Mouse (Mus musculus): Measurements from ENCODE around the gene Cpa2. TPM values are rescaled to one million over a fixed set of nuclear protein-coding genes. Genes with fewer than 3 reads are reported as not detected.

Gene Cpa2
- polyA plus RNA-seq, 1 experiment from 2014 or later, result 8.3 TPM

DNA sequence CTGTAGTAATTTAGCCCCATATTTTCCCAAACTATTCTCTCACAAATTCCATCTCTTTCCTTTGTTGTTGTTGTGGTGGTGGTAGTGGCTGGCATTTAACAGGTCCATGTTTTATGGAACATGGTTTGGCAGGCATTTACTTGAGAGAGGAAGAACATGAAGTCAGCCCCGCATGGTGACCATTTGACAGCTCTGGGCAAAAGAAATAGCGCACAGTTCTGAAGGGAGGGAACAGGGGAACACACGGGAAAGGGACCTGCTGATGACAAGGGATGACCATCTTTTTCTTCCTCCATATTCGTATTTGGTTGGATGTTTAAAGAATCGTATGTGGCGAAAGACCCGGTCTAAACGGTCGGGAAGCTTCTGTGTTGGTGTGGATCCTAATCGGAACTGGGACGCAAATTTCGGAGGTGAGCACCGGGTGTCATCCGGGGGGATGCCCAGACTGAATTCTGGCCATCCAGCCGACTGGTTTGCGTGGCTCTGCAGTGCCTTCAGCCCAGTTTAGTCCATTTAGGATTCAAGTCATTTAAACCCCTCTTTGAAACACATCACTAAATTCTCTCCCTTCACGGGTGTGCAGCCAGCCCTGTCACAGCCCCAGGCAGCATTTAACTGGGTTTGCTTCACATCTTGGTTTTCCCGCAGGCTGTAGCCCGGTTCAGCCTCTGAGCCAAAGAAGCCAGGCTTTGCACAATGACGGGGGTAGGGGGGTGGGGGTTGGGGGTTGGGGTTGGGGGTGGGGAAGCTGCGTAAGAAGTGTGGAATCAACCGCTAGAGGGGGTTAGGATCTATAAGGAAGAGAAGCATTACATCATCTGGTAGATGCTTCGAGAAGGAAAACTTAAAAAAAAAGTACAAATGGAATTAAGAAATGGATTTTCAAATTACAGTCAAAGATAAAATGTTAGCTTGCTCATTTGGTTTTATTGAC lies 10.5 kb downstream of the Cpa2 start:
- no peaks in the 10 kb centered on the region for H3K27me3 ChIP-seq (ENCODE audit: control insufficient read depth, insufficient read depth, low read length)
- ATAC-seq (replicated peaks; ENCODE audit: insufficient number of reproducible peaks, low FRiP score, low TSS enrichment), result no peak; the same call in 1 of the 2 replicates
- H3K4me2 ChIP-seq, result peak overlapping the region; percentile 46
- no peak overlapping the region for H3K4me3 ChIP-seq (ENCODE audit: low read depth, low read length)
- no peaks in the 10 kb centered on the region for H3K36me3 ChIP-seq (ENCODE audit: control insufficient read depth, insufficient read depth, low read length)
- peaks cover 16% of the 10 kb centered on the region for H3K4me1 ChIP-seq (ENCODE audit: control insufficient read depth, insufficient read depth, low read length)
- H3K9me3 ChIP-seq (replicated peaks; ENCODE audit: control insufficient read depth, low read length), result no peaks in the 10 kb centered on the region
- WGBS (ENCODE audit: insufficient replicate concordance), result 32% methylated on average over 23 of the region's 23 CpGs
- 0 out of 2 replicates have a peak overlapping the region, but pooled peaks have one; percentile 15 for H3K27ac ChIP-seq (ENCODE audit: low read depth, low read length)
- peak overlapping the region; percentile 22; the same call in 1 of the 2 replicates for H3K9ac ChIP-seq (ENCODE audit: low read depth, low read length)

GRCm38 (mm10) chr6:30552628-30553027 lies 11.2 kb downstream of the Cpa2 start:
- no peak overlapping the region for H3K4me3 ChIP-seq (ENCODE audit: low read depth, low read length)
- H3K27ac ChIP-seq (ENCODE audit: low read depth, low read length), result no peak overlapping the region
- no peaks in the 10 kb centered on the region for H3K9me3 ChIP-seq (replicated peaks; ENCODE audit: control insufficient read depth, low read length)
- H3K4me2 ChIP-seq, result no peak overlapping the region
- 59% methylated on average over 6 of the region's 6 CpGs for WGBS (ENCODE audit: insufficient replicate concordance)
- ATAC-seq (replicated peaks; ENCODE audit: insufficient number of reproducible peaks, low FRiP score, low TSS enrichment), result no peak
- no peak overlapping the region for H3K9ac ChIP-seq (ENCODE audit: low read depth, low read length)
- H3K36me3 ChIP-seq (ENCODE audit: control insufficient read depth, insufficient read depth, low read length), result no peaks in the 10 kb centered on the region
- H3K4me1 ChIP-seq (ENCODE audit: control insufficient read depth, insufficient read depth, low read length), result peaks cover 13% of the 10 kb centered on the region
- H3K27me3 ChIP-seq (ENCODE audit: control insufficient read depth, insufficient read depth, low read length), result no peaks in the 10 kb centered on the region

DNA sequence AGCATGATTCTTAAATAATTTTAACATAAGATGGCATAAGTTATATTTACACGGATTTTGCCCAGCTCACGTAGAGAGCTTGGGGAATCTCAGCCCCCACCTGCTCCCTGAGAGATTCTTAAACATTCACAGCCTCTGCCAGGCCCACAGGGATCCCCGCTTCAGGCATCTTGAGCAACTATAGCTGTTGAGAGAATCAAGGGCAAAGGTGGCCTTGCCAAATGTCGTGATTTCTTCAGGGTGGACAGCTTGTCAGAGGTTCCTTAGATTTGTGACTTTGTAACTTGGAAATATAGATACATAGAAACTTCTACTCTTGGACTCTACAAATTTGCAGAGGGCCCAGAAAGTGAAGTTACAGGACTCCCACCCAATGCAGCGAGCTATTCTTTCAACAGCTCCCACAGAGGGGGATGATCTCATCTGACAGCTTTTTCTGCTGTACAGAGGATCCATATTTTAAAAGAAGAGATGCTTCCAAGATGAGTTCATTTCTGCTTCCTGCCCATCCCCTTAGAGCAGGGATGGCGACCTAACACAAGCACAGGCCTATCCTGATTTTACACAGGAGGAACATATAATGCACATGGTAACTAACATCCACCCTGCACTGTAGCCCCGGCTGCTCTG lies 12.1 kb downstream of the Cpa2 start:
- Histone ChIP-seq H3K4me1 (ENCODE audit: control insufficient read depth, insufficient read depth, low read length) (peaks cover 7% of the 10 kb centered on the region), H3K4me3 (ENCODE audit: low read depth, low read length) (no peak overlapping the region), H3K27ac (ENCODE audit: low read depth, low read length) (no peak overlapping the region), H3K9ac (ENCODE audit: low read depth, low read length) (no peak overlapping the region), H3K36me3 (ENCODE audit: control insufficient read depth, insufficient read depth, low read length) (no peaks in the 10 kb centered on the region), H3K9me3 (replicated peaks; ENCODE audit: control insufficient read depth, low read length) (no peaks in the 10 kb centered on the region), H3K4me2 (no peak overlapping the region), H3K27me3 (ENCODE audit: control insufficient read depth, insufficient read depth, low read length) (no peaks in the 10 kb centered on the region)
- no peak for ATAC-seq (replicated peaks; ENCODE audit: insufficient number of reproducible peaks, low FRiP score, low TSS enrichment)
- 74% methylated on average over 7 of the region's 7 CpGs for WGBS (ENCODE audit: insufficient replicate concordance)

DNA sequence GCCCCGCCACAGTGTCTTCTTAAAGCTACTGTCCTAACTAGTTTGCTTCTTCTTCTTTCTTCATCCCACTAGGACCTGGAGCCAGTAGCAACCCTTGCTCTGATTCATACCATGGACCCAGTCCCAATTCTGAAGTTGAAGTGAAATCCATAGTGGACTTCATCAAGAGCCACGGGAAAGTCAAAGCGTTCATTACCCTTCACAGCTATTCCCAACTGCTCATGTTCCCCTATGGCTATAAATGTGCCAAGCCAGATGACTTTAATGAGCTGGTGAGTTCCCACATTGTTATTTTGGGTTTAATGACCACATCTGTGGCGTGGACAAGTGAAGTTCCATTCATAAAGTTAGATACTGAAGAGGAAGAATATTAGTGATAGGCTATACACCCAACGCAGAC lies 12.7 kb downstream of the Cpa2 start:
- Histone ChIP-seq H3K4me1 (ENCODE audit: control insufficient read depth, insufficient read depth, low read length) (peaks cover 6% of the 10 kb centered on the region), H3K36me3 (ENCODE audit: control insufficient read depth, insufficient read depth, low read length) (no peaks in the 10 kb centered on the region), H3K9me3 (replicated peaks; ENCODE audit: control insufficient read depth, low read length) (no peaks in the 10 kb centered on the region), H3K4me2 (no peak overlapping the region), H3K27ac (ENCODE audit: low read depth, low read length) (no peak overlapping the region), H3K9ac (ENCODE audit: low read depth, low read length) (no peak overlapping the region), H3K27me3 (ENCODE audit: control insufficient read depth, insufficient read depth, low read length) (no peaks in the 10 kb centered on the region), H3K4me3 (ENCODE audit: low read depth, low read length) (no peak overlapping the region)
- WGBS (ENCODE audit: insufficient replicate concordance), result 88% methylated on average over 5 of the region's 5 CpGs
- no peak for ATAC-seq (replicated peaks; ENCODE audit: insufficient number of reproducible peaks, low FRiP score, low TSS enrichment)

- H3K4me2 ChIP-seq, result no peak overlapping the region
- H3K27me3 ChIP-seq (ENCODE audit: control insufficient read depth, insufficient read depth, low read length), result no peaks in the 10 kb centered on the region
- no peak overlapping the region for H3K9ac ChIP-seq (ENCODE audit: low read depth, low read length)
- 90% methylated on average over 5 of the region's 5 CpGs for WGBS (ENCODE audit: insufficient replicate concordance)
- H3K4me3 ChIP-seq (ENCODE audit: low read depth, low read length), result no peak overlapping the region
- peaks cover 3% of the 10 kb centered on the region for H3K4me1 ChIP-seq (ENCODE audit: control insufficient read depth, insufficient read depth, low read length)
- H3K36me3 ChIP-seq (ENCODE audit: control insufficient read depth, insufficient read depth, low read length), result no peaks in the 10 kb centered on the region
- H3K9me3 ChIP-seq (replicated peaks; ENCODE audit: control insufficient read depth, low read length), result no peaks in the 10 kb centered on the region
- ATAC-seq (replicated peaks; ENCODE audit: insufficient number of reproducible peaks, low FRiP score, low TSS enrichment), result no peak
- no peak overlapping the region for H3K27ac ChIP-seq (ENCODE audit: low read depth, low read length)
Measured at GRCm38 (mm10) chr6:30554621-30555170, 13.3 kb downstream of the Cpa2 start.

DNA sequence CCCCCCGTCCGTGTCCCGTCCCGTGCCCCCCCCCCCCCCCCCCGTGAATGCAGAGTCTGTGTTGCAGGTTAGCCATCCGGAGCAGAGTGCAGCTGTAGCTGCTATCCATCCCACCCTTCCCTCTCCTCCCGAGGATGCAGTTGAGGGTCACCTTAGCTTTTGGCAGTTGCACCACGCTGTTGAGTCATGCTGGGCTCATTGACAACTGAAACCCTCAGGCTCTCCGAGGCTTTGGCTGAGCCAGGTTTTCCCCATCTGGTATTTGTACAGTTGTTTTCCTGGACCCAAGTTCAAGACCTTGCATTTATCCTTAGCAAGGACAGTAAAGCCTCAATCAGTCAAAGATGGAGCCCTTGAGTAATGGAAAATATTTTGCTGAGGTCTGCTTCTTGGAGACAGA lies 14.7 kb downstream of the Cpa2 start:
- Histone ChIP-seq H3K27ac (ENCODE audit: low read depth, low read length) (no peak overlapping the region), H3K9ac (ENCODE audit: low read depth, low read length) (no peak overlapping the region), H3K9me3 (replicated peaks; ENCODE audit: control insufficient read depth, low read length) (no peaks in the 10 kb centered on the region), H3K4me1 (ENCODE audit: control insufficient read depth, insufficient read depth, low read length) (peaks cover 3% of the 10 kb centered on the region), H3K27me3 (ENCODE audit: control insufficient read depth, insufficient read depth, low read length) (no peaks in the 10 kb centered on the region), H3K36me3 (ENCODE audit: control insufficient read depth, insufficient read depth, low read length) (no peaks in the 10 kb centered on the region), H3K4me2 (no peak overlapping the region), H3K4me3 (ENCODE audit: low read depth, low read length) (no peak overlapping the region)
- no peak for ATAC-seq (replicated peaks; ENCODE audit: insufficient number of reproducible peaks, low FRiP score, low TSS enrichment)
- WGBS (ENCODE audit: insufficient replicate concordance), result 14% methylated on average over 4 of the region's 9 CpGs

GRCm38 (mm10) chr6:30559726-30560125 lies 18.3 kb downstream of the Cpa2 start:
- Histone ChIP-seq H3K4me3 (ENCODE audit: low read depth, low read length) (no peak overlapping the region), H3K4me2 (no peak overlapping the region), H3K36me3 (ENCODE audit: control insufficient read depth, insufficient read depth, low read length) (0 out of 2 replicates have a peak, but pooled peaks cover 2% of the 10 kb centered on the region), H3K9ac (ENCODE audit: low read depth, low read length) (no peak overlapping the region), H3K9me3 (replicated peaks; ENCODE audit: control insufficient read depth, low read length) (no peaks in the 10 kb centered on the region), H3K27ac (ENCODE audit: low read depth, low read length) (no peak overlapping the region), H3K4me1 (ENCODE audit: control insufficient read depth, insufficient read depth, low read length) (no peaks in the 10 kb centered on the region), H3K27me3 (ENCODE audit: control insufficient read depth, insufficient read depth, low read length) (no peaks in the 10 kb centered on the region)
- ATAC-seq (replicated peaks; ENCODE audit: insufficient number of reproducible peaks, low FRiP score, low TSS enrichment), result no peak
- WGBS (ENCODE audit: insufficient replicate concordance), result 43% methylated on average over 1 of the region's 1 CpGs

GRCm38 (mm10) chr6:30562132-30562531 lies 20.8 kb downstream of the Cpa2 start:
- no peaks in the 10 kb centered on the region for H3K4me1 ChIP-seq (ENCODE audit: control insufficient read depth, insufficient read depth, low read length)
- H3K27me3 ChIP-seq (ENCODE audit: control insufficient read depth, insufficient read depth, low read length), result no peaks in the 10 kb centered on the region
- no peak overlapping the region for H3K4me2 ChIP-seq
- WGBS (ENCODE audit: insufficient replicate concordance), result 77% methylated on average over 4 of the region's 4 CpGs
- ATAC-seq (replicated peaks; ENCODE audit: insufficient number of reproducible peaks, low FRiP score, low TSS enrichment), result no peak
- H3K9me3 ChIP-seq (replicated peaks; ENCODE audit: control insufficient read depth, low read length), result no peaks in the 10 kb centered on the region
- no peak overlapping the region for H3K9ac ChIP-seq (ENCODE audit: low read depth, low read length)
- H3K36me3 ChIP-seq (ENCODE audit: control insufficient read depth, insufficient read depth, low read length), result 0 out of 2 replicates have a peak, but pooled peaks cover 2% of the 10 kb centered on the region
- H3K27ac ChIP-seq (ENCODE audit: low read depth, low read length), result no peak overlapping the region
- no peak overlapping the region for H3K4me3 ChIP-seq (ENCODE audit: low read depth, low read length)
